Mouse (Mus musculus) CH12.LX (cell line): ENCODE results near the gene Tmem125. TPM values are rescaled to one million over a fixed set of nuclear protein-coding genes. Genes with fewer than 3 reads are reported as not detected.

Experiments used
- DNase-seq: peaks from one replicate; pipeline ENCODE4 v3.0.0-alpha.2; 2013; ENCODE audit errors: extremely low read depth
- H3K27ac ChIP-seq: 2 replicates; pipeline ENCODE4 v1.5.1; 2012; ENCODE audit warnings: low read depth, mild to moderate bottlenecking, control low read depth, moderate library complexity; ENCODE audit not compliant: insufficient read depth
- H3K27me3 ChIP-seq: replicated peaks from 2 replicates; pipeline ENCODE3; 2012; ENCODE audit warnings: inconsistent platforms
- H3K36me3 ChIP-seq, 2 experiments: replicated peaks in 1 of 2; 2 replicates each; pipeline versions ENCODE3 to v1.6.1; 2012; ENCODE audit warnings: inconsistent platforms in 1 of 2, low read length in 1 of 2, mild to moderate bottlenecking in 1 of 2, mixed read lengths in 1 of 2, moderate library complexity in 1 of 2; ENCODE audit not compliant: control insufficient read depth in 1 of 2, insufficient read depth in 1 of 2
- H3K4me1 ChIP-seq, 2 experiments: 2 replicates each; pipeline ENCODE4 v1.6.1; 2012; ENCODE audit warnings: inconsistent platforms in 1 of 2, moderate library complexity in 1 of 2; ENCODE audit not compliant: insufficient read depth in 2 of 2, control insufficient read depth in 1 of 2
- H3K4me2 ChIP-seq: 2 replicates; pipeline ENCODE4 v1.6.1; 2012; ENCODE audit warnings: low read depth, mild to moderate bottlenecking, control low read depth; ENCODE audit not compliant: poor library complexity, insufficient read depth, severe bottlenecking
- H3K4me3 ChIP-seq, 3 experiments: fragments of 150-350 bp in 1 of 3; sonication (generic) in 1 of 3; replicated peaks in 1 of 3; 2 replicates each; pipeline versions ENCODE3 to v1.5.1; 2011 to 2012; ENCODE audit warnings: low read depth in 2 of 3, low read length in 2 of 3, mild to moderate bottlenecking in 2 of 3, moderate library complexity in 2 of 3, control low read depth in 1 of 3, improper control_type of control experiment in 1 of 3, inconsistent platforms in 1 of 3, mixed read lengths in 1 of 3; ENCODE audit not compliant: poor library complexity in 1 of 3
- H3K79me2 ChIP-seq: replicated peaks from 2 replicates; pipeline ENCODE4 v1.6.1; 2012; ENCODE audit warnings: mild to moderate bottlenecking, moderate library complexity; ENCODE audit not compliant: control insufficient read depth, poor library complexity, insufficient read depth, severe bottlenecking; ENCODE audit errors: extremely low read depth
- H3K9ac ChIP-seq: 2 replicates; pipeline ENCODE4 v1.6.1; 2012; ENCODE audit warnings: low read depth, mild to moderate bottlenecking, control low read depth, moderate library complexity; ENCODE audit not compliant: insufficient read depth
- H3K9me3 ChIP-seq: replicated peaks from 2 replicates; pipeline ENCODE3; 2012; ENCODE audit warnings: low read length, inconsistent platforms, mixed read lengths
- BHLHE40 ChIP-seq: IDR thresholded peaks from 2 replicates; pipeline ENCODE4 v1.6.1; 2011; ENCODE audit warnings: mild to moderate bottlenecking, low read depth, low read length, improper control_type of control experiment
- CHD2 ChIP-seq: IDR thresholded peaks from 2 replicates; pipeline ENCODE4 v1.6.1; 2011; ENCODE audit warnings: low read length, improper control_type of control experiment
- CTCF ChIP-seq, 2 experiments: IDR thresholded peaks in 1 of 2; conservative IDR thresholded peaks in 1 of 2; 2 replicates each; pipeline ENCODE4 v1.5.1; 2011 to 2012; ENCODE audit warnings: low read depth in 2 of 2, low read length in 2 of 2, improper control_type of control experiment in 1 of 2, inconsistent platforms in 1 of 2, mild to moderate bottlenecking in 1 of 2, moderate library complexity in 1 of 2
- E2F4 ChIP-seq: IDR thresholded peaks from 2 replicates; pipeline ENCODE4 v1.6.1; 2011; ENCODE audit warnings: low read depth, low read length, improper control_type of control experiment; ENCODE audit not compliant: insufficient replicate concordance
- ELF1 ChIP-seq: IDR thresholded peaks from 2 replicates; pipeline ENCODE4 v1.6.1; 2014; ENCODE audit warnings: low read depth, mild to moderate bottlenecking, inconsistent platforms, low read length, improper control_type of control experiment
- ETS1 ChIP-seq: conservative IDR thresholded peaks from 2 replicates; pipeline ENCODE4 v1.6.1; 2012; ENCODE audit warnings: low read depth, mild to moderate bottlenecking, inconsistent platforms, low read length, improper control_type of control experiment, moderate library complexity
- GABPA ChIP-seq: IDR thresholded peaks from 2 replicates; pipeline ENCODE4 v1.6.1; 2012; ENCODE audit warnings: low read depth, low read length, improper control_type of control experiment, inconsistent platforms; ENCODE audit not compliant: insufficient replicate concordance
- HCFC1 ChIP-seq: IDR thresholded peaks from 2 replicates; pipeline ENCODE4 v1.6.1; 2012; ENCODE audit warnings: low read depth, mild to moderate bottlenecking, inconsistent platforms, low read length, improper control_type of control experiment
- JUN ChIP-seq: IDR thresholded peaks from 2 replicates; pipeline ENCODE4 v1.6.1; 2011; ENCODE audit warnings: low read depth, mild to moderate bottlenecking, low read length, improper control_type of control experiment, moderate library complexity; ENCODE audit not compliant: insufficient read depth
- MAFK ChIP-seq: IDR thresholded peaks from 2 replicates; pipeline ENCODE4 v1.6.1; 2011; ENCODE audit warnings: low read length, improper control_type of control experiment; ENCODE audit not compliant: insufficient replicate concordance
- MEF2A ChIP-seq: IDR thresholded peaks from 2 replicates; pipeline ENCODE4 v1.6.1; 2014; ENCODE audit warnings: low read depth, mild to moderate bottlenecking, inconsistent platforms, low read length, improper control_type of control experiment, borderline replicate concordance
- MXI1 ChIP-seq: IDR thresholded peaks from 2 replicates; pipeline ENCODE4 v1.6.1; 2011; ENCODE audit warnings: mild to moderate bottlenecking, low read depth, low read length, improper control_type of control experiment
- MYC ChIP-seq: IDR thresholded peaks from 2 replicates; pipeline ENCODE4 v1.6.1; 2011; ENCODE audit warnings: low read depth, mild to moderate bottlenecking, improper control_type of control experiment, low read length
- NELFE ChIP-seq: IDR thresholded peaks from 2 replicates; pipeline ENCODE4 v1.6.1; 2011; ENCODE audit warnings: low read depth, low read length, improper control_type of control experiment
- NRF1 ChIP-seq: IDR thresholded peaks from 2 replicates; pipeline ENCODE4 v1.6.1; 2014; ENCODE audit warnings: low read depth, mild to moderate bottlenecking, inconsistent platforms, low read length, improper control_type of control experiment, moderate library complexity
- PAX5 ChIP-seq: IDR thresholded peaks from 2 replicates; pipeline ENCODE4 v1.6.1; 2012; ENCODE audit warnings: low read length, inconsistent platforms, mixed read lengths
- POLR2A ChIP-seq: IDR thresholded peaks from 2 replicates; pipeline ENCODE4 v1.6.1; 2011; ENCODE audit warnings: low read depth, mild to moderate bottlenecking, improper control_type of control experiment, low read length
- POLR2AphosphoS2 ChIP-seq: IDR thresholded peaks from 2 replicates; pipeline ENCODE4 v1.6.1; 2011; ENCODE audit warnings: low read depth, low read length, improper control_type of control experiment
- SIN3A ChIP-seq: IDR thresholded peaks from 2 replicates; pipeline ENCODE4 v1.6.1; 2012; ENCODE audit warnings: low read length, improper control_type of control experiment, inconsistent platforms
- SMC3 ChIP-seq: IDR thresholded peaks from 2 replicates; pipeline ENCODE4 v1.6.1; 2011; ENCODE audit warnings: low read depth, low read length, improper control_type of control experiment
- TCF12 ChIP-seq: IDR thresholded peaks from 2 replicates; pipeline ENCODE4 v1.6.1; 2014; ENCODE audit warnings: low read depth, mild to moderate bottlenecking, inconsistent platforms, low read length, improper control_type of control experiment
- USF2 ChIP-seq: conservative IDR thresholded peaks from 2 replicates; pipeline ENCODE4 v1.6.1; 2011; ENCODE audit warnings: low read depth, low read length, improper control_type of control experiment
- ZC3H11A ChIP-seq: IDR thresholded peaks from 2 replicates; pipeline ENCODE4 v1.6.1; 2012; ENCODE audit warnings: low read depth, mild to moderate bottlenecking, inconsistent platforms, low read length, improper control_type of control experiment
- ZKSCAN1 ChIP-seq: IDR thresholded peaks from 2 replicates; pipeline ENCODE4 v1.6.1; 2012; ENCODE audit warnings: low read depth, inconsistent platforms, low read length, improper control_type of control experiment, borderline replicate concordance
- ZMIZ1 ChIP-seq: IDR thresholded peaks from 2 replicates; pipeline ENCODE4 v1.6.1; 2012; ENCODE audit warnings: low read depth, mild to moderate bottlenecking, inconsistent platforms, low read length, improper control_type of control experiment
- ZNF384 ChIP-seq: IDR thresholded peaks from 2 replicates; pipeline ENCODE4 v1.6.1; 2012; ENCODE audit warnings: low read depth, low read length, improper control_type of control experiment, inconsistent platforms
- dilution Hi-C: fragments of 300-500 bp; cut with MboI; formaldehyde crosslinking; loops from 2 replicates; pipeline ENCODE4 v1.14.3; 2020; ENCODE audit warnings: low sequenced_read_pairs; ENCODE audit not compliant: extremely low pct_unique_long_range_greater_than_20kb, extremely low pct_ligation_motif_present
- in situ Hi-C: fragments of 300-500 bp; cut with MboI; formaldehyde crosslinking; loops from 3 replicates; pipeline ENCODE4 v1.14.3; 2019; ENCODE audit warnings: low sequenced_read_pairs, low pct_ligation_motif_present, low pct_unique_long_range_greater_than_20kb, mixed read lengths
- polyA plus RNA-seq: library from polyadenylated mRNA; unstranded; fragments of >175 nt; gene quantifications from 2 replicates; pipeline ENCODE4 v1.2.1, GENCODE M21; 2012; ENCODE audit warnings: low read depth; ENCODE audit not compliant: insufficient read length
- total RNA-seq, 2 experiments: library from RNA; depleted of rRNA; stranded (reverse); fragments of 300-350 nt in 1 of 2; fragments of >200 nt in 1 of 2; gene quantifications; 2 replicates each; pipeline ENCODE4 v1.2.3; 2012 to 2014

The Tmem125 gene
- total and polyA plus RNA-seq, 3 experiments, result not detected

DNA sequence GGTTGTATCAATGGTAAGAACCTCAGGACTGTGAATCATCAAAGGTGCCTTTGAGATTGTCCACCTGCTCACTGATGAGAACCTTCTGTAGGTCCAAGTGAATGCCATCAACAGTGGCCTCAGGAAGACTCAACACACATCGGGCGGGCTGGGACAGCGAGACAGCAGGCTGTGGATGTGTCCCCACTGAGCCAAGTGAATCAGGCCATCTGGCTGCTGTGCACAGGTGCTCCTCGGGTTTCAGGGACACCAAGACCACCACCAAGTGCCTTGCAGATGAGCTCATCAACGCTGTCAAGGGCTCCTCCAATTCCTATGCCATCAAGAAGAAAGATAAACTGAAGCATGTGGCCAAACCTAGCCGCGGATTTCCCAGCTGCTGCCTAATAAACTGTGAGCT, 21.6 kb downstream of the Tmem125 start:
- Histone ChIP-seq H3K4me2 (no peak overlapping the region), H3K4me3 (no peak overlapping the region), H3K36me3 (no peaks in the 10 kb centered on the region), H3K79me2 (no peaks in the 10 kb centered on the region), H3K9me3 (no peaks in the 10 kb centered on the region), H3K9ac (no peak overlapping the region), H3K4me1 (peaks cover 0 to 2% of the 10 kb centered on the region in 2 experiments; a peak in 1 of 4 replicates), H3K27ac (no peak overlapping the region), H3K27me3 (peaks cover 88% of the 10 kb centered on the region)
- dilution Hi-C loops (no loop called here), in situ Hi-C loops (no loop called here)
- no peak for TF ChIP-seq HCFC1
- TF ChIP-seq USF2, result no peak
- TF ChIP-seq ZC3H11A, result no peak
- no peak for TF ChIP-seq GABPA
- no peak for TF ChIP-seq JUN
- no peak for TF ChIP-seq TCF12
- no peak for TF ChIP-seq ZMIZ1
- TF ChIP-seq BHLHE40, result no peak
- no peak for TF ChIP-seq SMC3
- TF ChIP-seq POLR2A, result no peak
- TF ChIP-seq MAFK, result no peak
- TF ChIP-seq E2F4, result no peak
- DNase-seq, result no peak

DNA sequence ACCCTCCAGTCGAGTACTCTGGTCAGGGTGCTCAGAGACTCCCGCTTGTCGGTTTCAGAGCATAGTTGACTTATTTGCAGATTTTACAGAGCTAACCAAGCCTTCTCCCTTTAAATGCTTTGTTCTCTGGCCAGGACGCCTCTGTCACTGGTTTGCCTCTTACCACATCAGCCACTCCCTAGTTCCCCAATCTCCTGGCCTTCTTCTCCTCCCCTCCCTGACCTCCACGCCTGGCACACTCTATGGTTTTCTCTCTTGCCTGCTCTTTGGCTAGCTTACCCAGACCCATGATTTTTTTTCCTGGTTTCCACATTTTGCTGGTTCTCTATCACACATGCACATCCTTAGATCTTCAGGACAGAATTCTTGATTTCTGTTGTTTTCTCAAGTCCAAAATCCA, 25.6 kb downstream of the Tmem125 start:
- H3K4me3 ChIP-seq, result no peak overlapping the region
- H3K27ac ChIP-seq, result no peak overlapping the region
- no peaks in the 10 kb centered on the region for H3K79me2 ChIP-seq
- H3K4me1 ChIP-seq, result peaks cover 0 to 2% of the 10 kb centered on the region in 2 experiments; a peak in 1 of 4 replicates
- H3K27me3 ChIP-seq, result peaks cover 79% of the 10 kb centered on the region
- no peak for DNase-seq
- no peaks in the 10 kb centered on the region for H3K36me3 ChIP-seq
- no peak overlapping the region for H3K9ac ChIP-seq
- in situ Hi-C loops (no loop called here), dilution Hi-C loops (no loop called here)
- no peak overlapping the region for H3K4me2 ChIP-seq
- TF ChIP-seq PAX5 (no peak), CTCF (conservative IDR thresholded peaks at IDR 0.05 in 1 of 2, IDR thresholded peaks at IDR 0.05 in 1 of 2; ENCODE audit: low read depth in 2 of 2, low read length in 2 of 2) (no peak), ZKSCAN1 (no peak), MEF2A (no peak), BHLHE40 (no peak), POLR2AphosphoS2 (no peak), CHD2 (no peak), ZNF384 (no peak), NRF1 (no peak), SIN3A (no peak), GABPA (no peak), ELF1 (no peak), POLR2A (no peak), MXI1 (no peak), MYC (no peak), ETS1 (no peak), TCF12 (no peak), NELFE (no peak)
- H3K9me3 ChIP-seq, result no peaks in the 10 kb centered on the region
